Mouse (Mus musculus): ENCODE measurements around the gene Fsd1. TPM values are rescaled to one million over a fixed set of nuclear protein-coding genes. Genes with fewer than 3 reads are reported as not detected.

Gene Fsd1
- total and polyA plus RNA-seq, 2 experiments from 2014 or later = 106 to 169 TPM

DNA sequence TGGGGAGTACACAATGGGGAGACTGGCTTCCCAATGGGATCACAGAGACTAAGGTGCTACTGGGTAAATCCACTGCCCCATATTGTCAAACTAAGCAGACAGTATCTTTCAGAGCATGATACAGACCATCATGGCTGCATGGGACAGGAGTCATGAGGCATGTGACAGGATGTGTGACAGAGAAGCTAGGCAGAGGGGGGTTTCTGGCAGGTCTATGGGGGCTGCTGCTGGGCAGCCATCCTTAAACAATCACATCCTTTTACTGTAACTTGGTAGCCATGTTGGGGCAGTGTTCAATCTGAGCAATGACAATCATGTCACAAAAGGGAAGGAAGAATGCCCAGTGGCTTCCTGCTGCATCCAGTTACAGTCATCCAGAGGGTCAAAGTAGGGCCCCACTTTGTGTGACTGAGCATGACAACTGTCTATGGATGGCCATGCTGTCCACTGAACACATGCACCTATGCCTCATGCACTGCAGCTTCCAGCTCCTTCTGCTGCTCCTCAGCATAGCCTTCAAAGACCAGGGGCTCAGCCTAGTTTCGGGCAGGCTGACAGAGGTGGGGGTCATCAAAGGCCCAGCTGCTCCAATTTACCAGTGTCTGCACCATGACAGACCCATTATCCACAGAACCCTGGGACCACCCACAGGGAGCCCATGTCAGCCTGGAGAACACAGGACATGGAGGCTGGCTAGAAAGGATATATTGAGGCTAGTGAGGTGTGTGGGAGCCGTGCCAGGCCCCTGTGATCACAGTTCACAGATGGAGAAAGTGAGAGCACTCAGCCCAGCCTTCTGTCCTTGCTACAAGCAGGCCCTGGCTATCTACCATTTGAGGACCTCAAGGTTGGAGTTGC is 36.1 kb downstream of the Fsd1 start:
- 0 out of 2 replicates have a peak overlapping the region, but pooled peaks have one; percentile 23 for H3K27ac ChIP-seq (ENCODE audit: low read depth, low read length)
- no peak for TF ChIP-seq CTCF (IDR thresholded peaks at IDR 0.05; ENCODE audit: low read depth)
- peaks cover 25% of the 10 kb centered on the region for H3K36me3 ChIP-seq (ENCODE audit: insufficient read depth)
- ATAC-seq (no peak), DNase-seq (no peak)
- H3K4me3 ChIP-seq (ENCODE audit: low read depth, low read length) = no peak overlapping the region
- no peaks in the 10 kb centered on the region for H3K27me3 ChIP-seq (ENCODE audit: insufficient read depth, low read length)
- H3K4me2 ChIP-seq (ENCODE audit: low read depth) = no peak overlapping the region
- no peaks in the 10 kb centered on the region for H3K4me1 ChIP-seq (ENCODE audit: insufficient read depth)
- 50% methylated on average over 2 of the region's 2 CpGs for WGBS
- no peak overlapping the region for H3K9ac ChIP-seq
- H3K9me3 ChIP-seq (ENCODE audit: low read length) = no peaks in the 10 kb centered on the region

DNA sequence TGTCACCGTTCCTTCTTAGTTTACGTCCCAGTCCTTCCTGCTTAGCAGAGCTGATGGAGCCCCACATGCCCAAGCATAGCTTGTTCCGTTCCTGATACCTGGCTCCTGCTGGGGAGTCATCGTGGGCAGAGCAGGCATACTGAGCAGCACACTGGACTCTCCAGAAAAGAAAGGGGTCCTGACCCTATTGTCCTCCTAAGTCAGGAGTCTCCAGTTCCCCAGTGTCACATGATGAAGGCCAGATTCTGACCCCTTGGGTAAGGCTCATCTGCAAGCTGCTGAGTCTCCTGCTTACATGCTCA is 36.6 kb downstream of the Fsd1 start:
- H3K4me1 ChIP-seq (ENCODE audit: insufficient read depth) = no peaks in the 10 kb centered on the region
- no peak overlapping the region for H3K27ac ChIP-seq (ENCODE audit: low read depth, low read length)

DNA sequence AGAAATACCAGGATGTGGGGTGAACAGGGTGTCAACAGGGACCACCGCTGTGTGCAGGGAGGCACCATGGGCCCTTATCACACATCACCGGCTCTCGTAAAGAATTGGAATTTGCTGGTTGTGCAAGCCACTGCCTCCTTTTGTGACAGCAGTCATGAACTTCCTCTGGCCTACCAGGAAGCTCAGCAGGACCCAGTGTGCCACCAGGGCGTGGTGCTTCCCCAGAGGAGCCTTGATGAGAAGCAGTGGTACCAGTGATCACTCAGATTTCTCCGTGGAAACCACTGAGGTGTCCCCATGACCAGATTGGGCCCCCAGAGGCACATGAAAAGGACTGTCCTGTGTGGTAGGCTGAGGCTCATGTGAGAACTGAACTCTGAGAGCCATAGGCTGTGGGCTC is 37.1 kb downstream of the Fsd1 start:
- 86% methylated on average over 5 of the region's 5 CpGs for WGBS
- no peak for TF ChIP-seq CTCF (IDR thresholded peaks at IDR 0.05; ENCODE audit: low read depth)
- Histone ChIP-seq H3K27me3 (ENCODE audit: insufficient read depth, low read length) (no peaks in the 10 kb centered on the region), H3K4me1 (ENCODE audit: insufficient read depth) (no peaks in the 10 kb centered on the region), H3K4me2 (ENCODE audit: low read depth) (no peak overlapping the region), H3K36me3 (ENCODE audit: insufficient read depth) (peaks cover 15% of the 10 kb centered on the region), H3K27ac (ENCODE audit: low read depth, low read length) (no peak overlapping the region), H3K9ac (no peak overlapping the region), H3K4me3 (ENCODE audit: low read depth, low read length) (no peak overlapping the region), H3K9me3 (ENCODE audit: low read length) (no peaks in the 10 kb centered on the region)
- ATAC-seq = no peak
- DNase-seq = no peak

More for the DNA sequence above, 36.6 kb downstream of the Fsd1 start:
- H3K4me3 ChIP-seq (ENCODE audit: low read depth, low read length) = no peak overlapping the region
- H3K9me3 ChIP-seq (ENCODE audit: low read length) = no peaks in the 10 kb centered on the region
- 87% methylated on average over 4 of the region's 4 CpGs for WGBS
- DNase-seq (no peak), ATAC-seq (no peak)
- peaks cover 20% of the 10 kb centered on the region for H3K36me3 ChIP-seq (ENCODE audit: insufficient read depth)
- TF ChIP-seq CTCF (IDR thresholded peaks at IDR 0.05; ENCODE audit: low read depth) = no peak
- no peak overlapping the region for H3K4me2 ChIP-seq (ENCODE audit: low read depth)
- no peaks in the 10 kb centered on the region for H3K27me3 ChIP-seq (ENCODE audit: insufficient read depth, low read length)
- H3K9ac ChIP-seq = no peak overlapping the region

DNA sequence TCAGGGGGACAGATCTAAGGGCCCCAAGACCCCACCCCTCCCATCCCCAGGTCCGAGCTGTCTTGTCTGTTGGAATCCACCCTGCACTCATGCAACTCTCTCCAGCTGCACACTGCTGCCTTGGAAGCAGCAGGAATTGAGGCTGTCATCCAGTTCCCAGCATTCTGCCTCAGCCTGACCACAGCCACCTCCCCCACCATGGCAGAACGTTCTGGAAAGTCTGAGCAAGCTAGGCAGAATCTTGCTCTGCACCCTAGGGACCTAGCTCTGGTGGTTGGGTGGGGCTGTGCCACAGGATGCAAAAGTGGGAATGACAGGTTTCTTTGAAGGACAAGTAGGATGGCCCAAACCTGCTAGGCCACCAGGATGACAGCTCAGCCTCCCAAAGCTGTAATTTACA is 38.2 kb downstream of the Fsd1 start:
- H3K9ac ChIP-seq = no peak overlapping the region
- DNase-seq (no peak), ATAC-seq (no peak)
- TF ChIP-seq CTCF (IDR thresholded peaks at IDR 0.05; ENCODE audit: low read depth) = no peak
- no peaks in the 10 kb centered on the region for H3K9me3 ChIP-seq (ENCODE audit: low read length)
- peaks cover 6% of the 10 kb centered on the region; the same call in 1 of the 2 replicates for H3K36me3 ChIP-seq (ENCODE audit: insufficient read depth)
- WGBS = 83% methylated on average over 2 of the region's 2 CpGs
- H3K27ac ChIP-seq (ENCODE audit: low read depth, low read length) = no peak overlapping the region
- no peaks in the 10 kb centered on the region for H3K4me1 ChIP-seq (ENCODE audit: insufficient read depth)
- H3K4me2 ChIP-seq (ENCODE audit: low read depth) = no peak overlapping the region
- no peak overlapping the region for H3K4me3 ChIP-seq (ENCODE audit: low read depth, low read length)
- no peaks in the 10 kb centered on the region for H3K27me3 ChIP-seq (ENCODE audit: insufficient read depth, low read length)

DNA sequence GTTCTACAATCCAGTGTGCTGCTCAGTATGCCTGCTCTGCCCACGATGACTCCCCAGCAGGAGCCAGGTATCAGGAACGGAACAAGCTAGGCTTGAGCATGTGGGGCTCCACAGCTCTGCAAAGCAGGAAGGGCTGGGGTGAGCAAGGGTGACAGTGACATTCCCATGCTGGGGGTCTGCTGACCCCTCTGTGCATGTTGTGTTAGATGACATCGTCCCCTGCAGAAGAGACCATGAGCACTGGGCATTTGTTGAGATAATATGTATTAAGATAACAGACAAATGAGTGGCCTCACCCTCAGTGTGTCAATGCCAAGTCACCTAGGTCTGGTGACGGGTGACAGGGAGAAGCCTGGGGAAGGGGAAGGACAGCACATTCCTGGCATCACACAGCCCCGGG is 38.6 kb downstream of the Fsd1 start:
- no peak overlapping the region for H3K27ac ChIP-seq (ENCODE audit: low read depth, low read length)
- no peak overlapping the region for H3K4me2 ChIP-seq (ENCODE audit: low read depth)
- DNase-seq (no peak), ATAC-seq (no peak)
- no peak overlapping the region for H3K9ac ChIP-seq
- TF ChIP-seq CTCF (IDR thresholded peaks at IDR 0.05; ENCODE audit: low read depth) = no peak
- H3K36me3 ChIP-seq (ENCODE audit: insufficient read depth) = peaks cover 5% of the 10 kb centered on the region; the same call in 1 of the 2 replicates
- no peaks in the 10 kb centered on the region for H3K27me3 ChIP-seq (ENCODE audit: insufficient read depth, low read length)
- WGBS = 78% methylated on average over 5 of the region's 5 CpGs
- no peaks in the 10 kb centered on the region for H3K4me1 ChIP-seq (ENCODE audit: insufficient read depth)
- H3K9me3 ChIP-seq (ENCODE audit: low read length) = no peaks in the 10 kb centered on the region
- no peak overlapping the region for H3K4me3 ChIP-seq (ENCODE audit: low read depth, low read length)

DNA sequence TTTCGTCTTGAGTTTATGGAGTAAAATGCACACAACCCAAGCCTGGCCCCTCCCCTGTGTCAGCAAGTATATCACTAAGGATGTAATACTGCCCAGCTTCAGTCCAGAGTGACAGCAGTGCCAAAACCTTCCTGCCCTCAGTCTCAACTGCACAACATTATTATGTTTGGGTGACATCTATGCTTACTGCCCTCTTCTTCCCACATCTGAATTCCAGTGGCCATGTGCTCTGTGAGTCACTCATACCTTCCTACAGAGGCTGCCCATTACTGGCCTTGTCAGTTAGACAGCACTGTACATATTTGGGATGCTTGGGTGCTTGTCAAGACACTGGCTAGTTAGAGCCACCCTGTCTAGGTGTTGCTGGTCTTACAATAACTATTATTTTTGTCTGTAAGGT is 40.0 kb downstream of the Fsd1 start:
- no peak overlapping the region for H3K27ac ChIP-seq (ENCODE audit: low read depth, low read length)
- no peak for TF ChIP-seq CTCF (IDR thresholded peaks at IDR 0.05; ENCODE audit: low read depth)
- H3K27me3 ChIP-seq (ENCODE audit: insufficient read depth, low read length) = no peaks in the 10 kb centered on the region
- WGBS = 90% methylated on average over 1 of the region's 1 CpGs
- no peak overlapping the region for H3K4me2 ChIP-seq (ENCODE audit: low read depth)
- no peaks in the 10 kb centered on the region for H3K9me3 ChIP-seq (ENCODE audit: low read length)
- H3K9ac ChIP-seq = no peak overlapping the region
- DNase-seq (no peak), ATAC-seq (no peak)
- H3K4me1 ChIP-seq (ENCODE audit: insufficient read depth) = no peaks in the 10 kb centered on the region
- H3K36me3 ChIP-seq (ENCODE audit: insufficient read depth) = peaks cover 3% of the 10 kb centered on the region; the same call in 1 of the 2 replicates
- no peak overlapping the region for H3K4me3 ChIP-seq (ENCODE audit: low read depth, low read length)

DNA sequence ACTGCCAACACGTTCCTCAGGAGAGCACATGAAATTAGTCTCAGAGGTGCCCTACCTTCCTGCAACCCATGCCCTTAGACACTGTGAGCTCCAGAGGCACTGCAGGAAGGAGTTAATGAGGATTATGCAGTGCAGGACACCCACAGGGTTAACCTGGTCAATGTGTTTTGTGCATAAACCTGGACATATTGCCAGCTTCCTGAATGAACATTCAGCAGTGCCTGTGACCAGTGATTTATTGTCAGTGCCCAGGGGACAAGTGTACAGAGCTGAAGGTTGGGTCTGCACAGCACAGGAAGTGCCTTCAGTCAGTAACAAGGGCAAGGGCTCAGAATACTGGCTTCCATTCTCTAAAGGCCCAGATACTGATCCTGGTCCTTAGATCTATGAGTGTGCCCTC is 40.6 kb downstream of the Fsd1 start:
- Histone ChIP-seq H3K27me3 (ENCODE audit: insufficient read depth, low read length) (no peaks in the 10 kb centered on the region), H3K9ac (no peak overlapping the region), H3K27ac (ENCODE audit: low read depth, low read length) (no peak overlapping the region), H3K4me2 (ENCODE audit: low read depth) (no peak overlapping the region), H3K36me3 (ENCODE audit: insufficient read depth) (peaks cover 3% of the 10 kb centered on the region; the same call in 1 of the 2 replicates), H3K4me3 (ENCODE audit: low read depth, low read length) (no peak overlapping the region), H3K9me3 (ENCODE audit: low read length) (no peaks in the 10 kb centered on the region), H3K4me1 (ENCODE audit: insufficient read depth) (no peaks in the 10 kb centered on the region)
- DNase-seq (no peak), ATAC-seq (no peak)
- WGBS = 60% methylated on average over 1 of the region's 1 CpGs
- TF ChIP-seq CTCF (IDR thresholded peaks at IDR 0.05; ENCODE audit: low read depth) = no peak
